Mouse (Mus musculus) layer of hippocampus, postnatal 25 days (tissue): ENCODE results near the gene Tmem268. TPM values are rescaled to one million over a fixed set of nuclear protein-coding genes. Genes with fewer than 3 reads are reported as not detected.

Experiments
- DNase-seq, 2 experiments: peaks; one replicate each; pipeline ENCODE4 v3.0.0; 2022; ENCODE audit warnings: mixed read lengths in 2 of 2, low spot score in 1 of 2; ENCODE audit errors: extremely low spot score in 1 of 2
- total RNA-seq, 2 experiments: library from RNA; stranded (reverse); gene quantifications; 2 replicates each; pipeline ENCODE4 v1.2.3; 2021

The Tmem268 gene
- total RNA-seq, 2 experiments from 2014 or later, result 6.9 to 9.8 TPM

DNA sequence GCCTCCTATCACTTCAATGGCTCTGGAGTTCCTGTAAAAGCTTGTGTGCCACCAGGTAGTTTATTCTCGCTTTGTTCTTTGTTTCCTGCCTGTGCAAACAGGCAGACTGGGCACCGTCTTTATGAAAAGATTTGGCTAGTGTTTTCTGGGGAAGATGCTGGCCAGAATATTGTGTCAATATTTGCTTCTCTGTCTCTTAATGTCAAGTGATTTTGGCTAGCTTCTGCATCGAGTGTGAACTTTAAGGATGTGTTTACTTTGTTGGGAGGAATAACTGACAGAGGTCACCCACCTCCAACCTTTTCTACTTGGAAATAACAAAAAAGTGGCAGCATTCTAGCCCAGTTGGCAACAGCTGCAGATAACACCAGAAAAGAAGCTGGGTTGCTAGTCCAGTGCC is 4.0 kb upstream of the Tmem268 start:
- no peak for DNase-seq

DNA sequence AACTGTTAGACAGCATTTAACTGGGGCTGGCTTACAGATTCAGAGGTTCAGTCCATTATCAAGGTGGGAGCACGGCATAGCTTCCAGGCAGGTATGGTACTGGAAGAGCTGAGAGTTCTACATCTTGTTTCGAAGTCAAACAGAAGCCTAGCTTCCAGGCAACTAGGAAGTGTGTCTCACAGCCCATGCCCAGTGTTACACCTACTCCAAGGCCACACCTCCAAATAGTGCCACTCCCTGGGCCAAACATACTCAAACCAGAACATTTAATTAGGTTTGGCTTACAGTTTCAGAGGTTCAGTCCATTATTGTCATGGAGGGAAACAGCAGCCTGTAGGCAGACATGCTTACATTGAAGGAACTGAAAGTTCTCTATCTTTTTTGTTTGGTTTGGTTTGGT is 3.5 kb upstream of the Tmem268 start:
- no peak for DNase-seq

DNA sequence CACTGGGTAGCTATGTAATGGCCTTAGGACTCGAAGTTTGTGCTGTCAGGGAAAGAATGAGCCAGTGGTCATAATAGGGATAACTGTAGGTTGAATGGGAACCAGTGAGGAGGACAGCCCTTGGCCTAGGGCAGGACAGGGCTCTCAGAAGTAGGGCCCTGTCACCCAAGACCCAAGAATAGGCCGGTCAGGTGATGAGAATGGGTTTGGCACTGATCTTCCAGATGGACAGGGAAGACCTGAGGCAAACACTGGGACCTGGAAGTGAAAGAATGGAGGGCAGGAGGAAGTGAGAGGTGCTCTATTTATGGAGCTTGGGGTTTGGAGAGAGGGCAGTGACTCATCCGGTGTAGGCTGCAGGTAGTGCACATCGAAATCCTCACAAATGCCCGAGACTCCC is 1.9 kb upstream of the Tmem268 start:
- no peak for DNase-seq

DNA sequence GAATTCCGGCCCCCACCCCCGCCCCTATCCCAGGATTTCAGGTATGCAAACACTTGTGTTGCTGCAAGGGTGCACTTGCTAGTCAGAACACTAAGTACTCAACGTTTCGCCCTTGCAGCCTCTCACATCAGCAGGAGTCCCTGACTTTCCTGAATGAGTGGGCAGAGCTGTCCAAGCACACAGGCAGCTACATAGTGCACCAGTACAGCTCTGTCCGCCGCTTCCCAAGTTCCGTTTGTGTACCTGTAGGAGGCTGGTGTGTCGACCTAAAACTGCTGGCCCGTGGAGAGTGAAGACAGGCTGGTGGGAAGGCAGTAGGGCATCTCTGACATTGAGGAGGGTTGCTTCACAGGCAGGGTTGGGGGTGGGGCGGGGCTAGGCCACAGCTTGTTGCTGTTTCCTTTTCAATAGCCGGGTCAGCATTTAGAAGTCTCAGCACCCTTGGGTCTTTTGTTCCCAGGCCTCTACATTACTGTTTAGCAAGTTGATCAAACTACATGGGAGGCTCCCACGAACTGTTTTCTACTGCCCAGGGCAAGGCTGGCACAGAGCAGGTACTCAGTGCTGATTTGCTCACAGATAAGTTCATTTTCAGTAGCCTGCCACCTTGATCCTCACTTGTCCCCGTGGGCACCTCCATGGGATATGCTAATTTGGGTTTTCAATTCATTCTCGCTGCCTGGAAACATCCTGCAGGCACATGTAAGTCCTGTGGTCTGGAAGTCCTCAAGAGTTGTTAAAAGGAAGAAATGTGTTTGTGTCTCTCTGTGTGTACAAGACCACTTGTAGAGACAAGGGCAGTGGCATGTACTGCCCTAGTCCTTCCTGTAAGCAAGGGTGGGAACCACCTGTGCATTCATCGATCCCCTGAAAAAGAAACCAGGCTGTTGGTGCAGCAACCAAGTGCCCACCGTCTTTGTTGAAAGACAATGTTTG is 1.2 kb upstream of the Tmem268 start:
- DNase-seq, result no peak

DNA sequence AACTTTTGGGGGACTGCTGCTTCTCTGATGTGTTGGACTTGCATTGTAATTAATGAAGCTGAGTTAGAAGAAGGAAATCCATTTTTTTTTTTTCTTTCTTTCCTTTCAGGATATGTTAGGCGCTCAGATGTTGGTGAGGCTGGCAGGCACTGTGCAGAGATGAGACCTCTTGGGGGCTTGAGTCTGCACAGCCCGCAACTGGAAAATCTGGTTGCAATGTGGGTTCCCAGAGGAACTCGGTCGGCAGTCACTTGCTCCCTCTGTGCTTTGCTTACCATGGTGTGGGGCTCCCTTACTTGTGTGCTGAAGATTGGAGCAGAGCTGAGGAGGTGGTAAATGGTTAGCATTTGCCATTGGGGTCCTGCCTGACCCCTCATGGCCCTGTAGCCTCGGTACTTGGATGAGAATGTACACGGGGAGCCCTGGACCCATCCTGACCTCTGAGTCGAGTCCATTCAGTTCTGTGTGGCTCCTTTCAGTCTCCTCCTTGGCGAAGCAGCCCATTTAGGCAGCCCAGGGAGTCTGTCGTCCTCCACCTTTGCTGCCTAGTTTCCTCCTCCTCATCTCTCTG is 631 bp downstream of the Tmem268 start:
- DNase-seq, result no peak

DNA sequence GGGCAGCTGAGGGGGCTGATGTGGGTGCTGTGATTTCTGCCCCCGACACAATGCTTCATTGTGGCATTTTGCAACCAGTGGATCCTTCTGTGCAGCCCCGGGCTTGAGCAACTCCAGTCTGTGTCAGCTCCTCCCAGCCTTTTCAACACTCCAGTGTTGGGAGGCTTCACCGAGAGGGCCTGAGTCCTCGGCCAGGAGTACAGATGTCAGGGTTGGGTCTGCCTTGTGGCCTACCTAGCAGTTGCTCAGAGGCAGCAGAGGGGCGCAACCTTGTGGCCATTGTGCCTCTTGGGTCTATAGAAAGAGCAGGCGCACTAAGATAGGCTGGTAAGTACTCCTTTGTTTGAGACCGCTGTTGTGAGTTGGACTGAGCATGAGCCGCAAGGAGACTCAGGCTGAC is 1.5 kb downstream of the Tmem268 start:
- no peak for DNase-seq

DNA sequence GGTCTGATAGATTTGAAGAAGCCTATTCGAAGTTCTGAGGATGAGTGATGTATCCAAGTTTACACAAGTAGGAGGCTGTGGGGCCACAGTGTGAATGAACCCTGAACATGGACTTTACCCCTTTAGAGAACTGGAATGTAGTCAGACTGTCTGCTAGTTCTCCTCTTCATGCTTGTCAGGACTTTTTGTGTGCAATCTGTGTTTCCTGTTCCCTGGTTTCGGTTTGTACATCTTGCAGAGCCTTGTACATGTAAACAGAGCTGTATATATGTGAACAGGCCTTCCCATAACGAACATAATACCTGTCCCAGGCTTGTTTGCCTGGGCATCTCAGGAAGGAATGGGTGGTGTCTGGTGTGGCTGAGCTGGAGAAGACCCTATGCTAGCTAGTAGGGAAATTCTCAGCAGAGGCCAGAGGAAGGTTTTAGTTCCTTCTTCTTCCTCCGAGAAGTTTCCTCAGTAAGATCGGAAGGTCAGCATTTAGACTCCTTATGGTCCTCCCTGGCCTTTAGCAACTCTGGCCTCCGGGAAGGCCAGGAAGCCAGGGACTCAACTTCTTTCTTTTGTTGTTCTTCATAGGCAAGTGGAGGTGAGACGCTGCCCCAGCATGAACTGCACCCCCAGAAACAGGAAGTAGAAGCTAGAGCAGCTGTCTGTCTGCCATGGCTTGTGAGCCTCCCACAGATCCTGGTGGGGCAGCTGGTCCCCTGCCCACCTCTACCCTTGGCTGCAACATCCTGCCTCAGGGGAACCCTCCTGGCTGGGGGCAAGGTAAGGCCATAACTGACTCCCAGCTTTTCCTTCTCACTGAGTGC is 3.5 kb downstream of the Tmem268 start:
- no peak for DNase-seq

DNA sequence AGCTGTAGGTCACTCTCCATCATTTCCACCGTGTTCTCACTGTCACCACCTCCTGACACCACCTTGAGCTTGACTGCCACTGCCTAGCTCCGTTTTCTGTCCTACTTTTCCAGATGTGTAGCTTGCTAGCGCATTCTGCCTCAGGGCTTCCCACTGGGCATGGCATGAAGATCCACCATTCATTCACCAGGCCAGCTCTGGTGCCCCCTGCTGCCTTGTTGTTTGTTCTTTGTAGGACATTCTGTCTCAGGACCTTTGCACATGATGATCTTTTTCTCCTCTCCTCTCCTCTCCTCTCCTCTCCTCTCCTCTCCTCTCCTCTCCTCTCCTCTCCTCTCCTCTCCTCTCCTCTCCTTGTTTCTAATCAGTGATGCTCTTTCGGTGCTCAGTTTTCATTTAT is 4.2 kb downstream of the Tmem268 start:
- DNase-seq, result no peak

DNA sequence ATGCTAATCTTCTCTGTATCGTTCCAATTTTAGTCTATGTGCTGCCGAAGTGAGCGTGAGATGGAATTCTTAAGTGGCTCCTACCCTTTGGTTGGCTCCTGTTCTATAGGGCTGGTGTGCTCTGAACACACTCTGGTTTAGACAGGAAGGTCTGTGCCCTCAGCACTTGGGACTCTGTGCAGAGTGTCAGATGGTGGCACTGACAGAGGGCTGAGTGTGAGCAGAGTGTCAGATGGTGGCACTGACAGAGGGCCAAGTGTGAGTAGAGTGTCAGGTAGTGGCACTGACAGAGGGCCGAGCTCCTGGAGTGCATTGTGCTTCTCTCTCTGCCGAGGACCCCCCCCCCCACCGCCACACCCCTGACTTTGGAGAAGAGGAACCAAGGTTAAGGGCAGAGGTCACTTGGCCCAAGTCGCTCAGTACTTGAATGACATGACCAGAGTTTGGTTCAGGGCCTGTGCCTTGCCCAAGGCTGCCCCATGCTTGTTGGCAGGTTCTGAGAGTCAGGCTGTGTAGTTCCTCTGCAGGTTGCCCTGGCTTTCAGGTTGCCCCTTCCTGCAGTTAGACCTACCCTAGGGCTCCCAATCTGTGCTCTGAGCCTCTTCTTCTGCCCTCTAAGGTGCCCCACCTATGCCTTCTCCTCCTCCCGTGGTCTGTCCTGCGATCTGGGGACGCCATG is 9.3 kb downstream of the Tmem268 start:
- no peak for DNase-seq

DNA sequence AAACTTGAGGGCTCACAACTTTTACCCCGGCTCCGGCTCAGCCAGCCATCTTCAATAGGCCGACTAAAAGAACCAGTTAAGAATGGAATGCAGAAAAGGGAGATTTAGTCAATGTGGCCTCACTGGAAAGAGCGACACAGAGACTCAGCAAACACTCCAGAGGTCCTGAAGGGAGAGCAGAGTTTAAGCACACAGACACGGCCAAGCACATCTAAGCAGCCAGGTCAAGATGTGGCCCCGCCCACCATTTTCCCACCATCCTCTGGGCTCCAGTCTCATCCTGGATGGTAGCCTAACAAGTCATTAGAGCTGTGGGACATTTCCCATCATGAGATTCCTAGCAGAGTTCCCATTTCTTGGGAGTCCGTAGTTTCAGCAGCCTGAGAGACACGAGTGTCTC is 10.7 kb downstream of the Tmem268 start:
- DNase-seq, result no peak

DNA sequence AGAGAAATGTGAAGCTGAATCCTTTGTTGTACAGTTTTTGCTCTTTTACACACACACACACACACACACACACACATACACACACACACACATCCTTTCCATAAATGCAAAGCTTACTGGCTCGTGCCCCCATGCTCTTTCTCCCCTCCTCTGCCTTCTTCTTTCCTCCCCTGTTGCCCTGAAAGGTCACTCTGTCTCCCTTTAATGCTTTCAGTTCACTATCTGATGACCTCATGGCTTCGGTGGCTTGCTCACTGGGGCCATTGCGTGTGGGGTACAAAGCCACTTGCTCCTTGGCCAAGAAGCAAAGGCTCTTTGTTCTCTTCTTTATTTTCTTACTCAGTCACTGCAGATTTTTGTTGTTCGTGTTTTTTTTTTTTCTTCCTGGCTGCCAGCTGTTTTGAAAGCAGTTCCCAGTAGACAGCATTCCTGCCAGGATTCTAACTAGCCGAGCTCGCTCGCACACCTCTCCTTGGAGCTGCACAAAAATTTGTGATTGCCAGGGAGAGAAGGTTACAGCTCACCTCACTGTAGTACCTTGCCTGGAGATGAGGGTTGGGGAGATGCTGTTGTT is 11.7 kb downstream of the Tmem268 start:
- DNase-seq, result no peak

DNA sequence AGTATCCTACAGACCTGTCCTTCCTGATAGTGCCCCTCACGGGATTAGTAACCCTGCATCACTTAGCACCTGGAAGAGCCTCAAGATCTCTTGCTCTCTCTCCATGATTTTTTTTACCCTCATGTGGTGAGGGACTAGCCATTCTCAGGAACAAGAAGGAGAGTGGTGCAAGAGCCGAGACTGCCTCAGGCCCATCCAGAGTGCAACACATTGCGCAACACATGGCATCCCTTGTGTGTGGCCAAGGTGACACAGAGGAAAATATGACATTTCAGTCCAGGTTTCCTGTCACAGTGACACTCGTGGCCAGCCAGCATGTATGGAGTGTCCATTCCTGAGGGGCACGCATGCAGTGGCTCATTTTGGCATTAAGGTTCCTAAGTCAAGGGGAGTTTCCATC is 14.0 kb downstream of the Tmem268 start:
- DNase-seq, result no peak

DNA sequence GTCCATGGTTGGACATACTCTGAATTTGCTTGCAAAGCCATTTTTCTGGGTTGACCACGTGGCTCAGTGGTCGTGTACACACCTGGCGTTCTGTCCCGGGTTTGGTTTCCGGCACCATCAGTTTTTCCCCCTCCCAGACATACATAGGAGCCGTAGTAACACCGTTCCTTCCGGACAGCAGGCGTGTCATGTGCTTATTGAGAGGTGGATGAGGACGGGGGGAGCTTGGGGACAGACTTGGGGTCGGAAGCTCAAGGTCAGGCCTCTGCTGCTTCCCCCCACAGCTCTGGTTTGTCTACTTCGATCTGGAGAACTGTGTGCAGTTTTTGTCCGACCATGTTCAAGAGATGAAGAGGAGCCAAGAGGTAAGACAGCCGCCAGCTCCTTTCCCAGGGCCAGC is 21.1 kb downstream of the Tmem268 start:
- no peak for DNase-seq

DNA sequence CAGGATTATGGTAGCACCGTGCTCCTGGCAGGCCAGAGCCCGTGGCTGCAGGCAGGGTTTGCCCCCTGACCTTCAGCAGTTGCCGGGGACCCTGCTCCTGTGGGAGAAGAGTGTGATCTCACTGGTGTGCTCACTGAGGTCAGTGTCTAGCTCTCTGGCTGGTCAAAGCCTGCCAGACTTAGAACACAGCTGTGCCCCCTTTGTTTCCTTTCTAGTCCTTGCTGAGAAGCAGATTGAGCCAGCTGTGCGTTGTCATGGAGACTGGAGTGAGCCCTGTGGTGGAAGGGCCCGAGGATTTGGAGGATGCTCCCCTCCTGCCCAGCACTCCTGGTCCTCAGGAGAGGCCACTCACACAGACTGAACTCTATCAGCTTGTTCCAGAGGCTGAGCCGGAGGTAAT is 21.5 kb downstream of the Tmem268 start:
- no peak for DNase-seq

DNA sequence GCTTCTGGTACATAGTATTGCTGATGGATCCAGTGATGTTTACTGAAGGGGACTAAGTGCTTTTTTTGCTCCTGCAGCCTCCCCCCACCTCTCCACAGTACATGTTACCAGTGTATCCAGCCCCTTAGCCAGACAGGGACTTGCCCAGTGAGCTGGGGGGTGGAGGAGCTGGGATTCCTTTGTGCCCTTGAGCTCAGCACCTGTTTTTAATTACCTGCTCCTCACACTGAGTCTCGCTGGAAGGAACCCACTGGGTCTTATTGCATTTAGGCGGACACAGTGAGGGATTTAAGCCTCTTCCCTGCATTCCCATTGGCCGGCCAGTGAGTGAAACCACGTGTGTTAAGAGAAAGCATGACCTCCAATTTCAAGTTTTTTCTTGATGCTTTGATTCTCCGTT is 24.0 kb downstream of the Tmem268 start:
- DNase-seq, result no peak

DNA sequence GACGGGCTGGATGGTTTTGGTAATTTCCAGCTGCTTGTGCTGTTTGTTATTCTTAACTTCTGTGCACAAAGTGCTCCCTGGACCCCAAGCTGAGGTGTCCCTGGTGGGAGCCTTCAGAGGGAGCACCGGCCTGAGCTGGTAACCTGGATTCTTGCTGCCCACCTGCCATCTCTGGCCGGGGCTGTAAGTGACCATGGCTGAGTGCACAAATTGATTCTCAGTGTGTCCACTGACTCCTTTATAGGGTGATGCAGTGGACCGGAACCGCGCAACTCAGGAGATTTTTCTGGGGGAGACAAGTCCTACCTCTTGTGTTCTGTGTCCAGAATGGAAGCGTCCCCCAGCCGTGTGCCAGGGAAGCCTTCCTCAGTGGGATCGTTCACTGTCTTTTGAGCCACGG is 26.6 kb downstream of the Tmem268 start:
- no peak for DNase-seq

DNA sequence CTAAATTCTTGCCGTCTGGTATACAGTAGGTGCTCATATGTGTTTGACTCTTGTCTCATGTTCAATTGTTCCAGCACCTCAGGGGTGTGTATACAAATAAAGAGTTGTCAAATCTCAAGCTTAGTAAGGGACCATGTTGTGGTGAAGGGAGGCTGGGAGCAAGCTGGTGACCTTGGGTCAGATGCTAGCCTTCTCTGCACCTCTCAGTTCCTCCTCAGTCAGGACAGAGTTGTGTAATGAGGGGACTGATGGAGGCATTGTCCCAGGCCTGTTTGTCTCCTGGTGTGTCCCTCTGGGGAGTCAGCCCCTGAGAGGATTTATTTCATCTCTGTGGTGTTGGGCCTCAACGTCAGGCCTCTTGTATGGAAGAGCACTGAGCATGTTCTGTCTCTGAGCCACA is 27.7 kb downstream of the Tmem268 start:
- DNase-seq, result no peak

DNA sequence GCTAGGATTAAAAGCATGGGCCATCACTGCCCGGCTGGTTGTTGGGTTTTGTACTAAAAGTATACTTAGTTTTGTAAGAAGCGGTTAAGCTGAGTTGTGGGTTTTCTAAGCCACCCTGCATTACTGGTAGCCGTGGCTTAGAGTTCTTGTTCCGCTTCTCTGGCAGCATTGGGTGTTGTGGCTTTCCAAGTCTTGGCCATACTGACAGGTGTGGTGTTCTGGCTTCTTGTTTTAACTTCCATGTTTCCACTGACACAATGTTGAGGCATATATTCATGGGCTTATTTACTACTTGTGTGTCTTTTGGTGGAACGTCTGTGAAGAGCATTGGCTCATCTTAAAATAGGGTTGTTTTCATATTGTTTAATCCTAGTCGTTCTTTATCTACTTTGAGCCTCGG is 31.4 kb downstream of the Tmem268 start:
- DNase-seq, result no peak

DNA sequence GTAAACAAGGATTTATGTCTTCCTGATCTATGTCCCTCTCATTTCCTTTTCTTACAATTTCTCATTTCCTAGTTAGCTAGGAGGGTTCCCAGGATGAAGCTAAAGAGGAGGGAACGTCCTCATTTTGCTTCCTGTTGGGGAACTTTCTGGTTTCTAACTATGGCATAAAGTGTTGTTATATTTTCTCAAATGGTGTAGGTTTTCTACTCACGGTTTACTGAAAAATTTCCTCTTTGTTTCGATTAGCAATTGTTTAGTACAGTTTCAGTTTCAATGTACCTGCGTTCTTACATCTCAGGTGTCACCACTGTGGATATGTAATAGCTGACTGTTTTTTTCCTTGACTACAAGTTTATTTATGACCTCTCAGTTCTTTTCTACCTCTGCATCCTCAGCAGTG is 32.0 kb downstream of the Tmem268 start:
- no peak for DNase-seq

DNA sequence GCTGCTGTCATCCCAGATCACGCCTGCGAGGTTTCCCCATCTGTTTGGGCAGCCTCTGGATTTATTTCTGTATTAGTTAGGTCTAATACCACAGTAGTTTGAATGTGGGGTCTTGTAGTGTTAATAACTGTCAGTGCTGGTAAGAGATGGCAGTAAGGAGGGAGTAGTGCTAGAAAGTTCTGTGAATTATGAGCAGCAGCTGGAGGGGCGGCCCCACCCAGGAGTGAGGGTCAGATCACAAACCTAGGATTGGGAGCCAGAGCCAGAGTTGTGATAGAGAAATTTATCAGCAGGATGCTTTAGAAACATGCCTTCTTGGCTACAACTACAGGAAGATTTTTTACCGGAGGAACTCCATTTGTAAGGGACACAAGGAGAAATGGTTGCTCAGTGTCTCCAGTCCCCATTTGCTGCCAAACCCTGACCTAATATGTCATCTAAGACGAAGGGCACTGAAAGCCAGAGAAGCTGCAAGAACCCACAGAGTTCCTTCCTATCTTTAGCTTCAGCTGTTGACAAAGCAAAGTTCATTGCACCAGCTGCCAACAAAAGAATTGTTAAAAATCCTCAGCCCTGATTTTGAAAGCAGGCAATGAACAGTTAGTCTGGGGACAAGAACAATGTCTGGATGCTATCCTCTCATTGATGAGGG is 36.0 kb downstream of the Tmem268 start:
- DNase-seq, result no peak
